In the genomic region with DNA sequence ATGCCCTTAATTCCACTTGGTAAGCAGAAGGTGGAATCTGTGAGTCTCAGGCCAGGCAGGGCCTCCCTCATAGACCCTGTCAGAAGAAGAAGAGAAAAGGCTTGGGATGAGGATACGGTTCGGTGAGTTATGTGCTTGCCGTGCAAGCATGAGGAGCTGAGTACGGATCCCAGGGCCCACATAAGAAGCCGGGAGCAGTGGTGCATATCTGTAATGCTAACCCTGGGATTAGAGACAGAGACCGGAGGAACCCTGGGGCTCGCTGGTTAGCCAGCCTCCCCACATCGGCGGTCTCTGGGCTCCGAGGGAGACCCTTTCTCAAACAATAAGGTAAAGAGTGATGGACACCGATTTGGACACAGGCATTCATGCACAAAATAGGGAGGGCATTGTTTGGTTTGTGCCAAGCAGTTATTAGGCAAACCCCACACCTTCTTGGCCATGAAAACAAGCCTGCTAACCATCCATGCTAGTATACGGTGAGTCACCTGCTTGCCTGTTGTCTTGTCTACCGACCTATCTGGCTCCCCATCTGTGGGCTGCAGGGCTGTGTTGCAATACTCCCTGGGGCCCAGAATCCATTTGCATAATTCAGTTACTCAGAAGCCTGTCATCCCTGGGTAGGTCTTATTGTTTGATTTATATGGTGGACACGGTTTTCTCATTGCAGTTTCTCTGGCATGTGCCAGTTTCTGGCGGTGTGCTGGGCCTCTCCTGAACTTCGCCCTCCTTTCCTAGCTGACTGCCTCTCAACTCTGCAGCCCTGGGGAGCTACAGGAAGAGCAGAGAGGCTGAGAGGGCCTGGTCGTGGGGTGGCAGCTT, we compare ENCODE assay signal across 8 mouse cellular contexts. TPM values are rescaled to one million over a fixed set of nuclear protein-coding genes. Genes with fewer than 3 reads are reported as not detected.
A peak's percentile ranks its signal among the peaks of the same experiment; 100 is the strongest.
DNase-seq lines count a peak whose midpoint lies in the region; ATAC-seq and TF ChIP-seq lines count a peak whose summit lies in the region.
"Had no signal": no experiment of that assay in that cellular context is flagged by ENCODE, and none has a peak within 500 bp of the region (broad histone marks: within the 10 kb centered on the region; RNA-seq: fewer than 3 reads in every experiment).

No protein-coding gene starts in this region.

- WGBS in intestine, postnatal 0 days: 64% methylated on average over 17 of the region's 17 CpGs
- WGBS in lung, postnatal 0 days: 75% methylated on average over 17 of the region's 17 CpGs

- DNase-seq in CD4-positive helper T cell, adult 2 months (ENCODE audit: low read depth, low spot score): peak; percentile 23
- DNase-seq in adrenal gland, adult 2 months: peak; percentile 88
- DNase-seq in layer of hippocampus, adult 8-10 months (ENCODE audit: low spot score in 2 of 2): no peak
- no peak for DNase-seq in lung, postnatal 0 days (ENCODE audit: low spot score)
- no peak for DNase-seq in layer of hippocampus, adult 9-10 months (ENCODE audit: low spot score)
- DNase-seq: cerebellum, adult 11 months had no signal

- H3K4me3 ChIP-seq in intestine, postnatal 0 days (ENCODE audit: low read depth, low read length): no peak overlapping the region
- H3K4me3 ChIP-seq in lung, postnatal 0 days (ENCODE audit: low read depth, low read length): no peak overlapping the region

- no peaks in the 10 kb centered on the region for H3K36me3 ChIP-seq in intestine, postnatal 0 days (ENCODE audit: control insufficient read depth, insufficient read depth)
- no peaks in the 10 kb centered on the region for H3K36me3 ChIP-seq in lung, postnatal 0 days (ENCODE audit: insufficient read depth, low read length)

- no peak for TF ChIP-seq EP300 in lung, postnatal 0 days (IDR thresholded peaks at IDR 0.05)

- peak overlapping the region; percentile 38 for H3K4me2 ChIP-seq in intestine, postnatal 0 days (replicated peaks; ENCODE audit: low read depth)
- H3K4me2 ChIP-seq in lung, postnatal 0 days (replicated peaks; ENCODE audit: low read depth, low read length): no peak overlapping the region

- no peak overlapping the region for H3K9ac ChIP-seq in intestine, postnatal 0 days (ENCODE audit: low read depth, low read length)
- H3K9ac ChIP-seq in lung, postnatal 0 days (replicated peaks; ENCODE audit: low read depth): no peak overlapping the region

- no peak for TF ChIP-seq CTCF in intestine, postnatal 0 days (IDR thresholded peaks at IDR 0.05; ENCODE audit: low read depth)
- TF ChIP-seq CTCF in lung, postnatal 0 days (IDR thresholded peaks at IDR 0.05): no peak

- peaks cover 10% of the 10 kb centered on the region for H3K4me1 ChIP-seq in intestine, postnatal 0 days (replicated peaks; ENCODE audit: control insufficient read depth, insufficient read depth, low read length)
- 0 out of 2 replicates have a peak, but pooled peaks cover 5% of the 10 kb centered on the region for H3K4me1 ChIP-seq in lung, postnatal 0 days (ENCODE audit: insufficient read depth, low read depth, low read length)

- no peaks in the 10 kb centered on the region for H3K9me3 ChIP-seq in intestine, postnatal 0 days (ENCODE audit: control insufficient read depth)
- no peaks in the 10 kb centered on the region for H3K9me3 ChIP-seq in lung, postnatal 0 days (ENCODE audit: low read length)

- H3K27ac ChIP-seq in intestine, postnatal 0 days (ENCODE audit: low read depth, low read length): peak overlapping the region; percentile 78
- no peak overlapping the region for H3K27ac ChIP-seq in lung, postnatal 0 days (ENCODE audit: low read length)

- no peaks in the 10 kb centered on the region for H3K27me3 ChIP-seq in intestine, postnatal 0 days (replicated peaks; ENCODE audit: control insufficient read depth, insufficient read depth, low read length)
- H3K27me3 ChIP-seq in lung, postnatal 0 days (replicated peaks; ENCODE audit: insufficient read depth, low read length): no peaks in the 10 kb centered on the region

- ATAC-seq in intestine, postnatal 0 days: peak; percentile 82
- ATAC-seq in megakaryocyte, adult 5-6 weeks (ENCODE audit: poor library complexity, severe bottlenecking): peak; percentile 70
- no peak for ATAC-seq in lung, postnatal 0 days

RNA-seq across cellular contexts. Expression of a gene that starts 11.8 kb away (rescaled TPM):
- 100 to 1,000 TPM; 214 to 344 TPM for total RNA-seq in adrenal gland, adult 2 months (2021)
- 360 and 463 TPM in 2 replicates for polyA plus RNA-seq in adrenal gland, adult 2 months (2012; rRNA removed)
- polyA plus RNA-seq in intestine, postnatal 0 days (2015; fragmentation: Nextera tagmentation; extraction: Ambion mirVana): 104 and 105 TPM in 2 replicates
- 69.6 and 73.1 TPM in 2 replicates for total RNA-seq in megakaryocyte, adult 5-6 weeks (2015)
- 56.2 and 66.0 TPM in 2 replicates for total RNA-seq in megakaryocyte, adult 5-6 weeks (2017)
- 10 to 100 TPM; 24.0 to 30.2 (median 26.7) TPM for total RNA-seq in layer of hippocampus, adult 8-10 months (2022)
- polyA plus RNA-seq in lung, postnatal 0 days (2015; fragmentation: Nextera tagmentation; extraction: Ambion mirVana): 46.6 and 47.9 TPM in 2 replicates

RNA-seq across cellular contexts. Expression of a gene that starts 51.1 kb away (rescaled TPM):
- total RNA-seq in adrenal gland, adult 2 months (2021): 1 to 10 TPM; 4.9 to 7.1 TPM
- polyA plus RNA-seq in adrenal gland, adult 2 months (2012; rRNA removed): 4.6 and 5.9 TPM in 2 replicates
- 3.2 and 3.7 TPM in 2 replicates for polyA plus RNA-seq in intestine, postnatal 0 days (2015; fragmentation: Nextera tagmentation; extraction: Ambion mirVana)
- 1.5 and 1.6 TPM in 2 replicates for total RNA-seq in megakaryocyte, adult 5-6 weeks (2015)
- total RNA-seq in megakaryocyte, adult 5-6 weeks (2017): 2.9 and 3.3 TPM in 2 replicates
- total RNA-seq in layer of hippocampus, adult 8-10 months (2022): 10 to 100 TPM in 3 of 4 experiments, 1 to 10 TPM in 1; 9.0 to 11.9 (median 10.6) TPM
- 5.2 TPM in 2 replicates for polyA plus RNA-seq in lung, postnatal 0 days (2015; fragmentation: Nextera tagmentation; extraction: Ambion mirVana)

RNA-seq across cellular contexts. Expression of a gene that starts 51.2 kb away (rescaled TPM):
- total RNA-seq in adrenal gland, adult 2 months (2021): 10 to 100 TPM; 70.0 to 74.6 TPM
- polyA plus RNA-seq in adrenal gland, adult 2 months (2012; rRNA removed): 56.4 and 65.9 TPM in 2 replicates
- 69.1 and 75.1 TPM in 2 replicates for polyA plus RNA-seq in intestine, postnatal 0 days (2015; fragmentation: Nextera tagmentation; extraction: Ambion mirVana)
- 61.8 and 65.2 TPM in 2 replicates for total RNA-seq in megakaryocyte, adult 5-6 weeks (2015)
- total RNA-seq in megakaryocyte, adult 5-6 weeks (2017): 65.1 and 73.7 TPM in 2 replicates
- total RNA-seq in layer of hippocampus, adult 8-10 months (2022): 10 to 100 TPM; 46.1 to 52.6 (median 48.3) TPM
- 63.2 and 72.7 TPM in 2 replicates for polyA plus RNA-seq in lung, postnatal 0 days (2015; fragmentation: Nextera tagmentation; extraction: Ambion mirVana)

RNA-seq across cellular contexts. Expression of a gene that starts 54.8 kb away (rescaled TPM):
- 1 to 10 TPM in 1 of 2 experiments, under 1 TPM in 1; 0.35 to 1.0 TPM for total RNA-seq in adrenal gland, adult 2 months (2021)
- polyA plus RNA-seq in adrenal gland, adult 2 months (2012; rRNA removed): 0.44 and 0.54 TPM in 2 replicates
- polyA plus RNA-seq in intestine, postnatal 0 days (2015; fragmentation: Nextera tagmentation; extraction: Ambion mirVana): 1.1 and 1.3 TPM in 2 replicates
- total RNA-seq in megakaryocyte, adult 5-6 weeks (2015): 1.4 and 4.0 TPM in 2 replicates
- 1.3 and 2.8 TPM in 2 replicates for total RNA-seq in megakaryocyte, adult 5-6 weeks (2017)
- under 1 TPM in 3 of 4 experiments, not detected in 1; 0.38 to 0.83 (median 0.43) TPM for total RNA-seq in layer of hippocampus, adult 8-10 months (2022)
- 0.52 and 0.68 TPM in 2 replicates for polyA plus RNA-seq in lung, postnatal 0 days (2015; fragmentation: Nextera tagmentation; extraction: Ambion mirVana)

Comparison
In these comparisons a context has a peak if more than half of its experiments do, and no peak if none do; other contexts are left out.
1. DNase-seq: peak in CD4-positive helper T cell, adult 2 months (single experiment) and adrenal gland, adult 2 months (single experiment); none in layer of hippocampus, adult 8-10 months (0 of 2), lung, postnatal 0 days (single experiment) and layer of hippocampus, adult 9-10 months (single experiment).